Mouse (Mus musculus): Measurements from ENCODE around the gene Wdr74. TPM values are rescaled to one million over a fixed set of nuclear protein-coding genes. Genes with fewer than 3 reads are reported as not detected.

Wdr74 gene
- 54.1 and 60.0 TPM in 2 replicates for polyA plus RNA-seq (2015; fragmentation: Nextera tagmentation; extraction: Ambion mirVana)

GRCm38 (mm10) chr19:8735389-8736159 lies at the start of gene Wdr74:
Gene Wdr74 (plus strand): TSS chr19:8735827.
- Histone ChIP-seq H3K4me2 (peak within 1 kb of the TSS; percentile 93), H3K4me3 (peak within 1 kb of the TSS; percentile 96), H3K36me3 (peaks cover 30% of the 10 kb centered on the region), H3K9ac (peak within 1 kb of the TSS; percentile 92), H3K27ac (replicated peaks) (peak within 1 kb of the TSS; percentile 74), H3K27me3 (replicated peaks) (0 out of 2 replicates have a peak, but pooled peaks cover 4% of the 10 kb centered on the region), H3K9me3 (no peaks in the 10 kb centered on the region), H3K4me1 (peaks cover 13% of the 10 kb centered on the region)
- ATAC-seq (ENCODE audit: extremely low read depth, insufficient number of reproducible peaks, low FRiP score, low TSS enrichment), result peak; percentile 80
- under 1% methylated on average over 32 of the region's 32 CpGs for WGBS

GRCm38 (mm10) chr19:8691871-8692539 lies 43.6 kb upstream of the Wdr74 start:
- Histone ChIP-seq H3K4me3 (no peak overlapping the region), H3K9ac (no peak overlapping the region), H3K9me3 (no peaks in the 10 kb centered on the region), H3K36me3 (no peaks in the 10 kb centered on the region), H3K27me3 (replicated peaks) (no peaks in the 10 kb centered on the region), H3K4me2 (no peak overlapping the region), H3K4me1 (no peaks in the 10 kb centered on the region), H3K27ac (replicated peaks) (no peak overlapping the region)
- 56% methylated on average over 9 of the region's 9 CpGs for WGBS
- ATAC-seq (ENCODE audit: extremely low read depth, insufficient number of reproducible peaks, low FRiP score, low TSS enrichment), result no peak

- Histone ChIP-seq H3K9me3 (no peaks in the 10 kb centered on the region), H3K4me1 (no peaks in the 10 kb centered on the region), H3K4me2 (no peak overlapping the region), H3K4me3 (no peak overlapping the region), H3K36me3 (no peaks in the 10 kb centered on the region), H3K27ac (replicated peaks) (no peak overlapping the region), H3K9ac (no peak overlapping the region), H3K27me3 (replicated peaks) (no peaks in the 10 kb centered on the region)
- 72% methylated on average over 5 of the region's 5 CpGs for WGBS
- ATAC-seq (ENCODE audit: extremely low read depth, insufficient number of reproducible peaks, low FRiP score, low TSS enrichment), result no peak
Observed at GRCm38 (mm10) chr19:8692740-8693139, 42.9 kb upstream of the Wdr74 start.

GRCm38 (mm10) chr19:8695330-8695729 lies 40.3 kb upstream of the Wdr74 start:
- 42% methylated on average over 6 of the region's 6 CpGs for WGBS
- Histone ChIP-seq H3K27ac (replicated peaks) (no peak overlapping the region), H3K36me3 (no peaks in the 10 kb centered on the region), H3K4me1 (no peaks in the 10 kb centered on the region), H3K4me2 (no peak overlapping the region), H3K9me3 (no peaks in the 10 kb centered on the region), H3K4me3 (no peak overlapping the region), H3K9ac (no peak overlapping the region), H3K27me3 (replicated peaks) (no peaks in the 10 kb centered on the region)
- ATAC-seq (ENCODE audit: extremely low read depth, insufficient number of reproducible peaks, low FRiP score, low TSS enrichment), result 0 out of 2 replicates have a peak, but pooled peaks have one; percentile 31

GRCm38 (mm10) chr19:8699652-8700051 lies 36.0 kb upstream of the Wdr74 start:
- no peak overlapping the region for H3K4me3 ChIP-seq
- no peaks in the 10 kb centered on the region for H3K4me1 ChIP-seq
- H3K4me2 ChIP-seq, result no peak overlapping the region
- ATAC-seq (ENCODE audit: extremely low read depth, insufficient number of reproducible peaks, low FRiP score, low TSS enrichment), result no peak
- no peak overlapping the region for H3K27ac ChIP-seq (replicated peaks)
- H3K9me3 ChIP-seq, result no peaks in the 10 kb centered on the region
- H3K9ac ChIP-seq, result no peak overlapping the region
- no peaks in the 10 kb centered on the region for H3K36me3 ChIP-seq
- 68% methylated on average over 9 of the region's 9 CpGs for WGBS
- no peaks in the 10 kb centered on the region for H3K27me3 ChIP-seq (replicated peaks)

GRCm38 (mm10) chr19:8702458-8702857 lies 33.2 kb upstream of the Wdr74 start:
- Histone ChIP-seq H3K36me3 (peaks cover 12% of the 10 kb centered on the region), H3K4me1 (no peaks in the 10 kb centered on the region), H3K4me3 (no peak overlapping the region), H3K9ac (no peak overlapping the region), H3K4me2 (no peak overlapping the region), H3K27ac (replicated peaks) (no peak overlapping the region; the same call in 1 of the 2 replicates), H3K9me3 (no peaks in the 10 kb centered on the region), H3K27me3 (replicated peaks) (no peaks in the 10 kb centered on the region)
- WGBS, result 59% methylated on average over 3 of the region's 3 CpGs
- ATAC-seq (ENCODE audit: extremely low read depth, insufficient number of reproducible peaks, low FRiP score, low TSS enrichment), result no peak

- no peak overlapping the region for H3K4me3 ChIP-seq
- no peaks in the 10 kb centered on the region for H3K27me3 ChIP-seq (replicated peaks)
- peaks cover 23% of the 10 kb centered on the region for H3K36me3 ChIP-seq
- ATAC-seq (ENCODE audit: extremely low read depth, insufficient number of reproducible peaks, low FRiP score, low TSS enrichment), result no peak
- 74% methylated on average over 3 of the region's 4 CpGs for WGBS
- H3K9me3 ChIP-seq, result no peaks in the 10 kb centered on the region
- no peak overlapping the region for H3K4me2 ChIP-seq
- no peak overlapping the region for H3K9ac ChIP-seq
- H3K4me1 ChIP-seq, result no peaks in the 10 kb centered on the region
- H3K27ac ChIP-seq (replicated peaks), result no peak overlapping the region
Observed at GRCm38 (mm10) chr19:8703571-8703970, 32.1 kb upstream of the Wdr74 start.

- Histone ChIP-seq H3K4me1 (peaks cover 3% of the 10 kb centered on the region), H3K27me3 (replicated peaks) (no peaks in the 10 kb centered on the region), H3K4me2 (no peak overlapping the region), H3K9me3 (no peaks in the 10 kb centered on the region), H3K27ac (replicated peaks) (no peak overlapping the region), H3K36me3 (peaks cover 39% of the 10 kb centered on the region), H3K9ac (no peak overlapping the region), H3K4me3 (no peak overlapping the region)
- ATAC-seq (ENCODE audit: extremely low read depth, insufficient number of reproducible peaks, low FRiP score, low TSS enrichment), result no peak
- 76% methylated on average over 6 of the region's 6 CpGs for WGBS
Observed at GRCm38 (mm10) chr19:8705026-8705708, 30.5 kb upstream of the Wdr74 start.

- no peak overlapping the region for H3K27ac ChIP-seq (replicated peaks)
- H3K27me3 ChIP-seq (replicated peaks), result no peaks in the 10 kb centered on the region
- H3K4me1 ChIP-seq, result peaks cover 13% of the 10 kb centered on the region
- no peak overlapping the region for H3K4me2 ChIP-seq
- WGBS, result 80% methylated on average over 7 of the region's 7 CpGs
- no peaks in the 10 kb centered on the region for H3K9me3 ChIP-seq
- ATAC-seq (ENCODE audit: extremely low read depth, insufficient number of reproducible peaks, low FRiP score, low TSS enrichment), result no peak
- H3K36me3 ChIP-seq, result peaks cover 50% of the 10 kb centered on the region
- H3K4me3 ChIP-seq, result no peak overlapping the region
- no peak overlapping the region for H3K9ac ChIP-seq
Observed at GRCm38 (mm10) chr19:8706132-8706667, 29.4 kb upstream of the Wdr74 start.

GRCm38 (mm10) chr19:8706930-8707329 lies 28.7 kb upstream of the Wdr74 start:
- Histone ChIP-seq H3K27ac (replicated peaks) (no peak overlapping the region), H3K36me3 (peaks cover 57% of the 10 kb centered on the region), H3K27me3 (replicated peaks) (no peaks in the 10 kb centered on the region), H3K4me1 (peaks cover 20% of the 10 kb centered on the region), H3K9ac (no peak overlapping the region), H3K9me3 (no peaks in the 10 kb centered on the region), H3K4me2 (no peak overlapping the region), H3K4me3 (no peak overlapping the region)
- WGBS, result 90% methylated on average over 7 of the region's 7 CpGs
- ATAC-seq (ENCODE audit: extremely low read depth, insufficient number of reproducible peaks, low FRiP score, low TSS enrichment), result no peak

GRCm38 (mm10) chr19:8708954-8709353 lies 26.7 kb upstream of the Wdr74 start:
- Histone ChIP-seq H3K9me3 (no peaks in the 10 kb centered on the region), H3K36me3 (peaks cover 61% of the 10 kb centered on the region), H3K4me3 (no peak overlapping the region), H3K4me2 (no peak overlapping the region), H3K27me3 (replicated peaks) (no peaks in the 10 kb centered on the region), H3K9ac (no peak overlapping the region), H3K4me1 (peaks cover 29% of the 10 kb centered on the region), H3K27ac (replicated peaks) (no peak overlapping the region)
- WGBS, result 89% methylated on average over 8 of the region's 8 CpGs
- no peak for ATAC-seq (ENCODE audit: extremely low read depth, insufficient number of reproducible peaks, low FRiP score, low TSS enrichment)
